Mouse (Mus musculus): Measurements from ENCODE around the gene Lamc1. TPM values are rescaled to one million over a fixed set of nuclear protein-coding genes. Genes with fewer than 3 reads are reported as not detected.
"Not testable (repeated sequence)": the region's sequence is repeated elsewhere in the genome, so short reads cannot be mapped to it uniquely, and the experiment has no call there.

Gene Lamc1
- total and polyA plus RNA-seq, 2 experiments, result 8.1 to 11.5 TPM

- TF ChIP-seq POLR2A (IDR thresholded peaks at IDR 0.05; ENCODE audit: extremely low read depth, insufficient read depth, low read length) (no peak), CTCF (IDR thresholded peaks at IDR 0.05; ENCODE audit: low read depth, low read length) (no peak)
- no peak overlapping the region for H3K9ac ChIP-seq (ENCODE audit: low read depth, low read length)
- H3K27me3 ChIP-seq (ENCODE audit: control insufficient read depth, insufficient read depth, low read length), result no peaks in the 10 kb centered on the region
- no peak overlapping the region for H3K4me3 ChIP-seq (ENCODE audit: insufficient read depth, low read depth, low read length)
- no peak for DNase-seq (ENCODE audit: extremely low read depth, low read depth, low spot score)
- H3K79me2 ChIP-seq (ENCODE audit: control insufficient read depth, insufficient read depth, low read length), result no peaks in the 10 kb centered on the region
- no peak overlapping the region for H3K27ac ChIP-seq (replicated peaks; ENCODE audit: insufficient read depth, low read depth, low read length)
- WGBS, result 86% methylated on average over 2 of the region's 2 CpGs
- H3K36me3 ChIP-seq (ENCODE audit: control insufficient read depth, insufficient read depth, low read length), result no peaks in the 10 kb centered on the region
- no peaks in the 10 kb centered on the region for H3K4me1 ChIP-seq (ENCODE audit: control insufficient read depth, insufficient read depth, low read length)
Observed at GRCm38 (mm10) chr1:153345002-153345401, 12.4 kb upstream of the Lamc1 start.

GRCm38 (mm10) chr1:153335451-153335850 lies 2.9 kb upstream of the Lamc1 start:
- not testable (repeated sequence) for H3K4me3 ChIP-seq (ENCODE audit: insufficient read depth, low read depth, low read length); H3K9ac ChIP-seq (ENCODE audit: low read depth, low read length); H3K36me3 ChIP-seq (ENCODE audit: control insufficient read depth, insufficient read depth, low read length); DNase-seq (ENCODE audit: extremely low read depth, low read depth, low spot score); H3K4me1 ChIP-seq (ENCODE audit: control insufficient read depth, insufficient read depth, low read length); H3K27ac ChIP-seq (replicated peaks; ENCODE audit: insufficient read depth, low read depth, low read length); H3K79me2 ChIP-seq (ENCODE audit: control insufficient read depth, insufficient read depth, low read length); H3K27me3 ChIP-seq (ENCODE audit: control insufficient read depth, insufficient read depth, low read length)
- 95% methylated on average over 10 of the region's 10 CpGs for WGBS

DNA sequence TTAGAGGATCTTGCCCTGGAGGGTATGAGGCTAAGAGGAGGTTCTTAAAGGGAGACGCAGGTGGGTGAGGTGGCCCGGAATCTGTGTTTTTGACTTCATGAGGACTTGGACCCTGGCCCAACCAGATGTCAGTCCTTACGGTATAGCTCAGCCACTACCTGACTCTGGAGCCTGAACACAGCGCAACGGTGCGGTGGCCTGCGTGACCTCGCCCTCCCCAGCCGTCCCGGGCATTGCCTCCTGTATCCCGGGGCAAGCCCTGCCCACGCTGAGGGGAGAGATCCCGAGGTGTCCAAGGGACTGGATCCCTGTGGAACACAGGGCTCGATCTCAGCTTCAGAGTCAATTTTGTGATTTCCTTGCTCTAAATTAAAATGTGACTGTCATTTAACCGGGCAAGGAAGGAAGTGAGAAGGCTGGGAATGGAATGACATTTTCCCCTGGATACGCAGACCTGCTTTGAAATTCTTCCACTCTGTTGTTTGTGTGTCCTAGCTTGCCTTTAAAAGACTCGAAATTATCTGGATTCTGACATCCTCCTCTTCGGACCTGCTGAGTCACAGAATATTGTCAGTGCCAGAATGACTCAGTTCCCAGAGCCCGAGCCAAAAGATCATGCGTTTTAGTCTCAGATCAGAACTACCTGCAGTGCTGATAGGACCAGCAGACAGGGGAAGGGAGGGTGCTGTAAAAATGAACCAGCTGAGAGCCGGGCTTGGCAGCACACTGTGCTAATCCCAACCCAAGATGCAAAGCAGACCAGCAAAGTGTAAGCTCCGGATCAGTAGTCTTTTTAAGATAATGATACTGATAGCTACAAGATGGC lies 923 bp upstream of the Lamc1 start:
- Histone ChIP-seq H3K27ac (replicated peaks; ENCODE audit: insufficient read depth, low read depth, low read length) (peak overlapping the region; percentile 64), H3K79me2 (ENCODE audit: control insufficient read depth, insufficient read depth, low read length) (peaks cover 3% of the 10 kb centered on the region; the same call in 1 of the 2 replicates), H3K36me3 (ENCODE audit: control insufficient read depth, insufficient read depth, low read length) (no peaks in the 10 kb centered on the region), H3K9ac (ENCODE audit: low read depth, low read length) (peak overlapping the region; percentile 70), H3K27me3 (ENCODE audit: control insufficient read depth, insufficient read depth, low read length) (no peaks in the 10 kb centered on the region), H3K4me3 (ENCODE audit: insufficient read depth, low read depth, low read length) (peak overlapping the region; percentile 70), H3K4me1 (ENCODE audit: control insufficient read depth, insufficient read depth, low read length) (peaks cover 3% of the 10 kb centered on the region; the same call in 1 of the 2 replicates)
- WGBS, result 2% methylated on average over 22 of the region's 22 CpGs
- TF ChIP-seq POLR2A (IDR thresholded peaks at IDR 0.05; ENCODE audit: extremely low read depth, insufficient read depth, low read length) (no peak), CTCF (IDR thresholded peaks at IDR 0.05; ENCODE audit: low read depth, low read length) (no peak)
- DNase-seq (ENCODE audit: extremely low read depth, low read depth, low spot score), result peak; percentile 76

GRCm38 (mm10) chr1:153331796-153332443 lies 666 bp downstream of the Lamc1 start:
- H3K79me2 ChIP-seq (ENCODE audit: control insufficient read depth, insufficient read depth, low read length), result peaks cover 3% of the 10 kb centered on the region; the same call in 1 of the 2 replicates
- peak overlapping the region; percentile 20; the same call in 1 of the 2 replicates for H3K27ac ChIP-seq (replicated peaks; ENCODE audit: insufficient read depth, low read depth, low read length)
- under 1% methylated on average over 42 of the region's 42 CpGs for WGBS
- no peaks in the 10 kb centered on the region for H3K36me3 ChIP-seq (ENCODE audit: control insufficient read depth, insufficient read depth, low read length)
- peak overlapping the region; percentile 84 for H3K9ac ChIP-seq (ENCODE audit: low read depth, low read length)
- H3K4me3 ChIP-seq (ENCODE audit: insufficient read depth, low read depth, low read length), result peak overlapping the region; percentile 70
- peaks cover 3% of the 10 kb centered on the region; the same call in 1 of the 2 replicates for H3K4me1 ChIP-seq (ENCODE audit: control insufficient read depth, insufficient read depth, low read length)
- peak; percentile 72 for DNase-seq (ENCODE audit: extremely low read depth, low read depth, low spot score)
- H3K27me3 ChIP-seq (ENCODE audit: control insufficient read depth, insufficient read depth, low read length), result no peaks in the 10 kb centered on the region
- TF ChIP-seq CTCF (IDR thresholded peaks at IDR 0.05; ENCODE audit: low read depth, low read length) (peak; percentile 74), POLR2A (IDR thresholded peaks at IDR 0.05; ENCODE audit: extremely low read depth, insufficient read depth, low read length) (no peak)

DNA sequence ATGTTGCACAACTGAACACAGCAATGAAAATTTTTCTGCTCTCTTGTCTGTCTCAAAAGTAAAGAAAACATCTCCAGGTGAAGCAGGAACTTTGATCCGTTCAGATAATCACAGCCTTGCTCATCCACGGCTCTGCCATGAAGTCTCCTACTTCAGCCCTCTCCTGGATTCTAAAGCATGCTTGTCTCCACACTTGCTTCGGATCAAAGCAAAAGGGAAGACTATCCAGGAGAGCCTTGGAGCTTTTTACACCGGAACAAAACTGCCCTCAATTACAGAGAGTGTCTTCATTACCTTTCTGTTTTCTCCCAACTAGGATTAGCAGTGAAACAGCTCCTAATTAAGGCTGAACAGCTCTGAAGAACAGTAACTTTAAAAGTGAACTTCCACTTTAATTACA lies 1.4 kb downstream of the Lamc1 start:
- Histone ChIP-seq H3K9ac (ENCODE audit: low read depth, low read length) (no peak overlapping the region), H3K36me3 (ENCODE audit: control insufficient read depth, insufficient read depth, low read length) (no peaks in the 10 kb centered on the region), H3K27me3 (ENCODE audit: control insufficient read depth, insufficient read depth, low read length) (no peaks in the 10 kb centered on the region), H3K79me2 (ENCODE audit: control insufficient read depth, insufficient read depth, low read length) (peaks cover 3% of the 10 kb centered on the region; the same call in 1 of the 2 replicates), H3K4me1 (ENCODE audit: control insufficient read depth, insufficient read depth, low read length) (peaks cover 3% of the 10 kb centered on the region; the same call in 1 of the 2 replicates), H3K4me3 (ENCODE audit: insufficient read depth, low read depth, low read length) (peak overlapping the region; percentile 70), H3K27ac (replicated peaks; ENCODE audit: insufficient read depth, low read depth, low read length) (no peak overlapping the region)
- 12% methylated on average over 4 of the region's 4 CpGs for WGBS
- no peak for DNase-seq (ENCODE audit: extremely low read depth, low read depth, low spot score)
- TF ChIP-seq POLR2A (IDR thresholded peaks at IDR 0.05; ENCODE audit: extremely low read depth, insufficient read depth, low read length) (no peak), CTCF (IDR thresholded peaks at IDR 0.05; ENCODE audit: low read depth, low read length) (no peak)
